Mouse (Mus musculus) spleen, postnatal 10 days (tissue): ENCODE measurements around the gene 4930415O20Rik.
A peak's percentile ranks its signal among the peaks of the same experiment; 100 is the strongest.

Source experiments
- DNase-seq, 2 experiments: peaks; one replicate each; pipeline ENCODE4 v3.0.0; 2021 to 2022; ENCODE audit warnings: low spot score in 2 of 2

Gene 4930415O20Rik

GRCm38 (mm10) chr15:98570873-98571538 is at the start of gene 4930415O20Rik, which contains the start of gene Ccnt1:
TSS of gene 4930415O20Rik (plus strand) at chr15:98571004.
TSS of gene Ccnt1 (minus strand) at chr15:98570923.
- DNase-seq, result no peak

- no peak for DNase-seq
Measured at GRCm38 (mm10) chr15:98521245-98521644, 49.6 kb upstream of the 4930415O20Rik start.

GRCm38 (mm10) chr15:98526057-98526456 is 44.7 kb upstream of the 4930415O20Rik start:
- DNase-seq, result no peak

- DNase-seq, result no peak
Measured at GRCm38 (mm10) chr15:98527056-98527771, 43.6 kb upstream of the 4930415O20Rik start.

GRCm38 (mm10) chr15:98528066-98528563 is 42.7 kb upstream of the 4930415O20Rik start:
- no peak for DNase-seq

- DNase-seq, result no peak
Measured at GRCm38 (mm10) chr15:98532281-98532680, 38.5 kb upstream of the 4930415O20Rik start.

- DNase-seq, result no peak
Measured at GRCm38 (mm10) chr15:98533035-98533531, 37.7 kb upstream of the 4930415O20Rik start.

- peak; percentile 94 to 97 for DNase-seq
Measured at GRCm38 (mm10) chr15:98533881-98534627, 36.8 kb upstream of the 4930415O20Rik start, which contains the start of gene Kansl2. TSS of gene Kansl2 (minus strand) at chr15:98534264.

GRCm38 (mm10) chr15:98535921-98536320 is 34.9 kb upstream of the 4930415O20Rik start:
- no peak for DNase-seq

- DNase-seq, result no peak
Measured at GRCm38 (mm10) chr15:98536828-98537510, 33.8 kb upstream of the 4930415O20Rik start.

GRCm38 (mm10) chr15:98537923-98538322 is 32.9 kb upstream of the 4930415O20Rik start:
- DNase-seq, result no peak

- DNase-seq, result no peak
Measured at GRCm38 (mm10) chr15:98541064-98541463, 29.7 kb upstream of the 4930415O20Rik start.

GRCm38 (mm10) chr15:98543341-98543740 is 27.5 kb upstream of the 4930415O20Rik start:
- DNase-seq, result no peak

- no peak for DNase-seq
Measured at GRCm38 (mm10) chr15:98545151-98545550, 25.7 kb upstream of the 4930415O20Rik start.

- DNase-seq, result no peak
Measured at GRCm38 (mm10) chr15:98546843-98547242, 24.0 kb upstream of the 4930415O20Rik start.

- no peak for DNase-seq
Measured at GRCm38 (mm10) chr15:98552758-98553157, 18.0 kb upstream of the 4930415O20Rik start.

- no peak for DNase-seq
Measured at GRCm38 (mm10) chr15:98555881-98556280, 14.9 kb upstream of the 4930415O20Rik start.

- DNase-seq, result no peak
Measured at GRCm38 (mm10) chr15:98557186-98557585, 13.6 kb upstream of the 4930415O20Rik start.

GRCm38 (mm10) chr15:98566973-98567277 is 3.9 kb upstream of the 4930415O20Rik start:
- DNase-seq, result no peak

- peak; percentile 98 to 99 for DNase-seq
Measured at GRCm38 (mm10) chr15:98567278-98568134, 3.3 kb upstream of the 4930415O20Rik start.
